Mouse (Mus musculus): ENCODE measurements around the gene Timm44. TPM values are rescaled to one million over a fixed set of nuclear protein-coding genes. Genes with fewer than 3 reads are reported as not detected.
A peak's percentile ranks its signal among the peaks of the same experiment; 100 is the strongest.

Gene Timm44
- polyA plus RNA-seq, 1 experiment from 2014 or later, result 49.9 TPM

DNA sequence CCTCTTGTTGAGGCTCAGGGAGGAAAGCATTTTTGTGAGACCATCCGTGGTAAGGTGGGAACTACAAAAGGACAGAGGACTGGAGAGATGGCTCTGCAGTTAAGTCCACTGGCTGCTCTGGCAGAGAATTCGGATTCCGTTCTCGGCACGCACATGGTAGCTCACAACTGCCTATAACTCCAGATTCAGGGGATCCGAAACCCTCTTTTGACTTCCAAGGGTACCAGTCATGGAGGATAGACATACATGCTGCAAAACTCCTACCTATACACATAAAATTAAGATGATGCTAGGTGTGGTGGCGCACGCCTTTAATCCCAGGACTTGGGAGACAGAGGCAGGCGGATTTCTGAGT, 375 bp upstream of the Timm44 start:
- Histone ChIP-seq H3K36me3 (ENCODE audit: control insufficient read depth, insufficient read depth, low read length) (peaks cover 18% of the 10 kb centered on the region; the same call in 1 of the 2 replicates), H3K27ac (ENCODE audit: low read depth, low read length) (peak overlapping the region; percentile 56; the same call in 1 of the 2 replicates), H3K27me3 (replicated peaks; ENCODE audit: control insufficient read depth, insufficient read depth, low read length) (no peaks in the 10 kb centered on the region), H3K4me2 (ENCODE audit: low read length) (peak overlapping the region; percentile 80), H3K9ac (ENCODE audit: low read length) (peak overlapping the region; percentile 79), H3K9me3 (replicated peaks; ENCODE audit: control insufficient read depth, low read length) (no peaks in the 10 kb centered on the region), H3K4me1 (ENCODE audit: control insufficient read depth, insufficient read depth, low read length) (peaks cover 6% of the 10 kb centered on the region), H3K4me3 (ENCODE audit: low read depth, low read length) (peak overlapping the region; percentile 73)
- ATAC-seq, result no peak
- 26% methylated on average over 9 of the region's 9 CpGs for WGBS
- DNase-seq (ENCODE audit: low spot score), result no peak

DNA sequence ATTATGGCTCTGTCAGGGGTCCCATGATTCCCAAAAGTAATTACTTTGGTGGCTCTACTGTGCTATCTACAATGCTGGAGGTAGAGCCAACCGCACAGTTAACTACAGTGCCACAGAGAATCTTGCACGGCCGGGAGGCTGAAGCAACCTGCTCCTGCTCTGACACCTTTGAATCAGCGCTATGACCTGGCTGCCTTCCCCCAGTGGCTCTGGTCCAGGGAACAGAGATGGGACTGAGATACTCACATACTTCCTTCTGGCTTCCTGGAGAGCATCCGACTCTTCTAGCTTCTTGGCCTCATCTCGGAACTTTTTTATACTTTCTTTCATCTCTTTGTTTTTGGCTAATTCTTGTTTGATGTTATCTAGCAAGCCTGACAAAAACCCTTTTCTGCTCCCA, 6.1 kb downstream of the Timm44 start:
- WGBS, result 89% methylated on average over 6 of the region's 6 CpGs
- H3K4me3 ChIP-seq (ENCODE audit: low read depth, low read length), result no peak overlapping the region
- DNase-seq (ENCODE audit: low spot score), result no peak
- H3K36me3 ChIP-seq (ENCODE audit: control insufficient read depth, insufficient read depth, low read length), result peaks cover 80% of the 10 kb centered on the region
- H3K27ac ChIP-seq (ENCODE audit: low read depth, low read length), result no peak overlapping the region
- no peak overlapping the region for H3K4me2 ChIP-seq (ENCODE audit: low read length)
- H3K9ac ChIP-seq (ENCODE audit: low read length), result no peak overlapping the region
- no peaks in the 10 kb centered on the region; the same call in 1 of the 2 replicates for H3K4me1 ChIP-seq (ENCODE audit: control insufficient read depth, insufficient read depth, low read length)
- H3K9me3 ChIP-seq (replicated peaks; ENCODE audit: control insufficient read depth, low read length), result no peaks in the 10 kb centered on the region
- H3K27me3 ChIP-seq (replicated peaks; ENCODE audit: control insufficient read depth, insufficient read depth, low read length), result no peaks in the 10 kb centered on the region
- ATAC-seq, result no peak

DNA sequence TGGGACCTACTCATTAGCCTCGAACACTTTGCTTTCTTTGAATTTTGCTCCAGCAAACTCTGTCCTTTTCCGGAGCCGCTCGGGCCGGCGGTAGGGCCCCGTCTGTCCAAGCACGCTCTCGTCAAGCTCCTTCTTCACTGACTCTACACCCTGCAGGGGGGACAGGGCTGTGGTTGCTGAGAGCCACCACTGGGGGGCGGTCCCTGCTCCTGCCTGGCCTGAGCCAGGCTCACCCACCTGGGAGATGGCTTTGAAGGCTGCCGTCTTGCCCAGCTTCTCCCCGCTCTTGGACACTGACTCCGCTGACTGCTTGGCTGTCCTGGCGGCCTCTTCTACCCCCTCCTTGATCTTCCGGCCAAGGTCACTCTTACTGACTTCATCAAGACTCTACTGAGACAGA, 8.1 kb downstream of the Timm44 start:
- Histone ChIP-seq H3K27ac (ENCODE audit: low read depth, low read length) (no peak overlapping the region), H3K36me3 (ENCODE audit: control insufficient read depth, insufficient read depth, low read length) (peaks cover 93% of the 10 kb centered on the region), H3K9me3 (replicated peaks; ENCODE audit: control insufficient read depth, low read length) (no peaks in the 10 kb centered on the region), H3K9ac (ENCODE audit: low read length) (no peak overlapping the region), H3K4me3 (ENCODE audit: low read depth, low read length) (no peak overlapping the region), H3K4me1 (ENCODE audit: control insufficient read depth, insufficient read depth, low read length) (no peaks in the 10 kb centered on the region), H3K27me3 (replicated peaks; ENCODE audit: control insufficient read depth, insufficient read depth, low read length) (no peaks in the 10 kb centered on the region), H3K4me2 (ENCODE audit: low read length) (no peak overlapping the region)
- ATAC-seq (peak; percentile 61; the same call in 1 of the 2 replicates), DNase-seq (ENCODE audit: low spot score) (no peak)
- WGBS, result 76% methylated on average over 15 of the region's 15 CpGs

DNA sequence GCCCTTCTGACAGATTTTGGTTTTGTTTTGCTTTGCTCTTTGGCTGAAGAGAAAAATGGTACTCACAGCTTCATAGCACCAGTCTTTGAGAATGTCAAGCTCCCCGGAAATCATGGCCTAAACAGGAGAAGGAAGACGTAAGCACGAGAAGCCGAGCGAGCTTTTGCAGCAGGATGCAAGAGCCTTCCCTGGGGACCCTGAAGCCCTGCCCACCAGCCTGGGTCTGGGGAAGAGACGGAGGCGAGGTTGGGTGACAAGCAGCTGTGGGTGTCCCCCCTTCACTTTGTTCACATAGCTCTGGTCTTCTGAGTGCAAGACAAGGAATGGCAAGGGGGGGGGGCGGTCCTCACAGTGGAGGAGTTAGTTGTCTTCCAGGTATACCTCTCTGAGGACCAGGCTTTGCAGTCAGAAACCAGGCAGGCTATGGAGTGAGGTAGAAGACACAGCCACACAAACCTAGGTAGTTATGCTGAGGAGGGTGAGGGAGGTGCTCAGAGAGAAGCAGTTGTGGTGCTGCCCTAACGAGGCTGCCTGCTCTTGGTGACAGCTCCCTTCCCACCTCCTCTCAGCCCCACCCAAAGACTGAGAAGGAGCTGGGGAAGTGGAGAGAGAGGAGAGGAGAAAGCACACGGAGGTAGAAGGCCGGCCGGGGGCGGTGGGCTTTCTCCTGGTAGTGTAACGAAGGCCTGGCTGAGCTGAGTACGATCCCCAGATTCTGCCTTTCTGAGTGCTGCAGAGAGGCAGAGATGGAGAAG, 10.4 kb downstream of the Timm44 start:
- ATAC-seq, result no peak
- Histone ChIP-seq H3K36me3 (ENCODE audit: control insufficient read depth, insufficient read depth, low read length) (peaks cover 96% of the 10 kb centered on the region), H3K27ac (ENCODE audit: low read depth, low read length) (no peak overlapping the region), H3K9ac (ENCODE audit: low read length) (no peak overlapping the region), H3K9me3 (replicated peaks; ENCODE audit: control insufficient read depth, low read length) (no peaks in the 10 kb centered on the region), H3K4me2 (ENCODE audit: low read length) (no peak overlapping the region), H3K4me3 (ENCODE audit: low read depth, low read length) (no peak overlapping the region), H3K4me1 (ENCODE audit: control insufficient read depth, insufficient read depth, low read length) (no peaks in the 10 kb centered on the region), H3K27me3 (replicated peaks; ENCODE audit: control insufficient read depth, insufficient read depth, low read length) (no peaks in the 10 kb centered on the region)
- no peak for DNase-seq (ENCODE audit: low spot score)
- WGBS, result 91% methylated on average over 15 of the region's 15 CpGs

DNA sequence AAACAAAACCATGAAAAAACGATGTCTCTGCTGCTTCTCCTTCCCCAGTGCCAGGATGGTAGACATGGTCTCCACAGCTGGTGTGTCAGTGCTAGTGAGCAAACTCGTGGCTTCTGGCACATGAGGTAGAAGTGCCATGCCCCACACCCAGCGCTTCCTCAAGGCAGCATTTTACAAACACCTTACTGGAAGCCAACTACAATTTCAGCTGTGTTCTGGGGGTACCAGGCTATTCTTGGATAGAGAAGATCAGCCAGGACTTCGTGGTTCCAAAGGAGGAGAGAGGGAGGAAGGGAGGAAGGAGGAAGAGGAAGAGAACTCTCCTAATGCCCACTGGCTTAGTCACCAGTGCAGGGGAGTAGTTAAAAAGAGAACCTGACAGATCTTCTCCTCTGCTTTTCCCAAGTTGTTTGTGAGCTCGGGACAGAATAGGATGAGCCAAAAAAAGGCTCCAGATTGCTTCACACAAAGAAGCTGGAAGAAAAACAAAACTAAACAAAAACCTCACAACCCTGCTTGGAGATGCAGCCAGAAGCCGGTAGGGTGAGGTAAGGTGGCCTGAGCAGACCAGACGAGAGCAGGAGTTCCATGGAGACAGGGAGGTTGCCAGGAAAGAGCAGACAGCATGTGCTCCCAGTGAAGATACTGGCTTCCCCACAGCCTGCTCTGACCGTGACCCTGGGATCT, 12.5 kb downstream of the Timm44 start:
- Histone ChIP-seq H3K4me3 (ENCODE audit: low read depth, low read length) (no peak overlapping the region), H3K9me3 (replicated peaks; ENCODE audit: control insufficient read depth, low read length) (no peaks in the 10 kb centered on the region), H3K4me2 (ENCODE audit: low read length) (no peak overlapping the region), H3K4me1 (ENCODE audit: control insufficient read depth, insufficient read depth, low read length) (0 out of 2 replicates have a peak, but pooled peaks cover 3% of the 10 kb centered on the region), H3K9ac (ENCODE audit: low read length) (no peak overlapping the region), H3K36me3 (ENCODE audit: control insufficient read depth, insufficient read depth, low read length) (peaks cover 83% of the 10 kb centered on the region), H3K27ac (ENCODE audit: low read depth, low read length) (no peak overlapping the region), H3K27me3 (replicated peaks; ENCODE audit: control insufficient read depth, insufficient read depth, low read length) (no peaks in the 10 kb centered on the region)
- ATAC-seq (no peak), DNase-seq (ENCODE audit: low spot score) (no peak)
- WGBS, result 90% methylated on average over 8 of the region's 8 CpGs

DNA sequence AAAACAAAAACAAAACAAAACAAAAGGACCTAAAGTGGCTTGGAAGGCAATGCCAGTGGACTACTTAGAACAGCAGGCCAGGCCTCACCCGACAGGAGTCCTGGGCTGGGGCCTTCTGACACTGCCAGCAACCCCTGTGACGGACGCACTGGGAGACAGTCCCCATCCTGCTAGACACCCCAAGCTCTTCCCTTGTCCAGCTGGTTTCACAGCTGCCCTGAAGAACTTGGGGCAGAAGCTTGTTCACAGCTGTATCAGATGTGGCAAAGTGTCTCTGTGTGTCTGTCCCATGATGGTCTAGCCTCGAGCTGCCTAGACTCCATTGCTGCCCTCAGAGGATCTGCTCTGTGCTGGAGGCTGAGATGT, 15.9 kb downstream of the Timm44 start:
- no peaks in the 10 kb centered on the region for H3K27me3 ChIP-seq (replicated peaks; ENCODE audit: control insufficient read depth, insufficient read depth, low read length)
- H3K4me3 ChIP-seq (ENCODE audit: low read depth, low read length), result no peak overlapping the region
- WGBS, result 73% methylated on average over 4 of the region's 4 CpGs
- DNase-seq (ENCODE audit: low spot score), result no peak
- H3K4me1 ChIP-seq (ENCODE audit: control insufficient read depth, insufficient read depth, low read length), result peaks cover 18% of the 10 kb centered on the region
- H3K27ac ChIP-seq (ENCODE audit: low read depth, low read length), result peak overlapping the region; percentile 97
- peak overlapping the region; percentile 96; the same call in 1 of the 2 replicates for H3K9ac ChIP-seq (ENCODE audit: low read length)
- peaks cover 78% of the 10 kb centered on the region for H3K36me3 ChIP-seq (ENCODE audit: control insufficient read depth, insufficient read depth, low read length)
- no peak for ATAC-seq
- H3K9me3 ChIP-seq (replicated peaks; ENCODE audit: control insufficient read depth, low read length), result no peaks in the 10 kb centered on the region
- H3K4me2 ChIP-seq (ENCODE audit: low read length), result peak overlapping the region; percentile 74; the same call in 1 of the 2 replicates

DNA sequence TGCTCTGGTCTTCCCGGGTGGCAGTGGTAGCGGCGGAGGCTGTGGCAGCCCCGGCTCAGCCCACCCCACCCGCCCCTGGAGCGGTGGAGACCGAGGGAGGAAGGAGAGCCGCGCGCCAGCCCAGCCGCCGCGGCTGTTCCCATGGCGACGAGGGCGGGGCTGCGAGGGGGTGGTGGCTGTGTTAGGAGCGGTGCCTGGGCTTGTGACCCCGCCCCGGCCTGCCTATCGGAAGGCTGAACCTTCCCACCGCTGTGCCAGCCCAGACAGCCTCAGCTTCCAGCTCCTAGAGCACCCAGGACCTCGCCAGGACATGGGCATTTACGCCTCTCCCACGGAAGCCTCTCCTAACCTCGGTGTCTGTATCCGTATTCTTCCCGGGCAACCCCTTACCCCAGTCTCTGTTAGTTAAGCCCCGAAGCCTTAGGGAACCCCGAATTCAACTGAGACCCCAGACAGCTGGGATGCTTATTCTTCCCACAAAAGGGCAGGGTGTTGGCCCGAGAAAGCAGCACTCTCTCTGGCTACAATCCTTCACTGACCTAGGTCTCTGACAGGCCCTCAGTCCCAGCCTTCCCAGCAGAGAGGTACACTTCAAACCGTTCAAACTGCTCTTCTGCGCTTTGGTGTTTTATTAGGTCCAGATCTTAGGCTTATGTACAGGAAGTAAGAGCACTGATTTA, 16.4 kb downstream of the Timm44 start, which contains the start of gene Ctxn1:
TSS of gene Ctxn1 (minus strand) at position 150 of the 680 bp plus-strand sequence.
- peak; percentile 95 for DNase-seq (ENCODE audit: low spot score)
- H3K27ac ChIP-seq (ENCODE audit: low read depth, low read length), result peak within 1 kb of the TSS; percentile 97
- ATAC-seq, result peak; percentile 92

DNA sequence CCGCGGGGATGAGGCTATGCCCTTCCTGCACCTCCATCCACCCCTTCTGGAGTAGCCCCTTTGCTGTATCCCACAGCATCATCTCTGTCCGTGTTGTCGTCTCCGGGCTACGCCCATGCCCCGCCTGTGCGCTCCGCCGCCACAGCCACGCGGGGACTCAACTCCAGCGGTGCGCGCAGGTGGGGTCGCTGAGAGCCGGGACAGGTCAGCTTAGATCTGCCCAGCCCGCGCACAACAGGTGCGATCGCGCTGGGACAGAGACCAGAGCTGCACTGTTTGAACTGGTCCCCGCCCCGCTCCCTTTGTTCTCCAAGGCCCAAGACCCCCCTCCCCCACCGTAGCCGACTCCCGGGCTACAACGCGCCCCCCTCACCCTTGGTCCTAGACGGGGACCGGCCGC, 17.0 kb downstream of the Timm44 start:
- peak overlapping the region; percentile 97 for H3K27ac ChIP-seq (ENCODE audit: low read depth, low read length)
- H3K9me3 ChIP-seq (replicated peaks; ENCODE audit: control insufficient read depth, low read length), result no peaks in the 10 kb centered on the region
- peak overlapping the region; percentile 93 for H3K4me3 ChIP-seq (ENCODE audit: low read depth, low read length)
- no peaks in the 10 kb centered on the region for H3K27me3 ChIP-seq (replicated peaks; ENCODE audit: control insufficient read depth, insufficient read depth, low read length)
- no peak for DNase-seq (ENCODE audit: low spot score)
- peaks cover 25% of the 10 kb centered on the region for H3K4me1 ChIP-seq (ENCODE audit: control insufficient read depth, insufficient read depth, low read length)
- H3K4me2 ChIP-seq (ENCODE audit: low read length), result peak overlapping the region; percentile 74
- peaks cover 72% of the 10 kb centered on the region for H3K36me3 ChIP-seq (ENCODE audit: control insufficient read depth, insufficient read depth, low read length)
- H3K9ac ChIP-seq (ENCODE audit: low read length), result peak overlapping the region; percentile 96
- ATAC-seq, result peak; percentile 75
- WGBS, result under 1% methylated on average over 31 of the region's 32 CpGs

More for the DNA sequence above, 16.4 kb downstream of the Timm44 start, which contains the start of gene Ctxn1:
- Histone ChIP-seq H3K9ac (ENCODE audit: low read length) (peak within 1 kb of the TSS; percentile 96), H3K4me2 (ENCODE audit: low read length) (peak within 1 kb of the TSS; percentile 74), H3K4me3 (ENCODE audit: low read depth, low read length) (peak within 1 kb of the TSS; percentile 93), H3K4me1 (ENCODE audit: control insufficient read depth, insufficient read depth, low read length) (peaks cover 20% of the 10 kb centered on the region), H3K27me3 (replicated peaks; ENCODE audit: control insufficient read depth, insufficient read depth, low read length) (no peaks in the 10 kb centered on the region), H3K36me3 (ENCODE audit: control insufficient read depth, insufficient read depth, low read length) (peaks cover 78% of the 10 kb centered on the region), H3K9me3 (replicated peaks; ENCODE audit: control insufficient read depth, low read length) (no peaks in the 10 kb centered on the region)
- 7% methylated on average over 32 of the region's 33 CpGs for WGBS
